Mouse (Mus musculus) midbrain, embryonic 12.5 days (tissue): Measurements from ENCODE around the gene Nup62. TPM values are rescaled to one million over a fixed set of nuclear protein-coding genes. Genes with fewer than 3 reads are reported as not detected.

Source experiments
- ATAC-seq: fragments of 200-750 bp; cut with Nextera tagmentation; 2 replicates; pipeline ENCODE4 v1.8.0; 2017; ENCODE audit warnings: low read depth, moderate TSS enrichment, moderate library complexity; ENCODE audit not compliant: low FRiP score
- H3K27ac ChIP-seq: fragments of 300-500 bp; sonication (generic); replicated peaks from 2 replicates; pipeline ENCODE4 v1.5.1; 2016; ENCODE audit warnings: mild to moderate bottlenecking
- H3K27me3 ChIP-seq: fragments of 300-500 bp; sonication (generic); 2 replicates; pipeline ENCODE4 v1.6.1; 2016; ENCODE audit warnings: mild to moderate bottlenecking
- H3K36me3 ChIP-seq: fragments of 300-500 bp; sonication (generic); 2 replicates; pipeline ENCODE4 v1.6.1; 2016
- H3K4me1 ChIP-seq: fragments of 300-500 bp; sonication (generic); 2 replicates; pipeline ENCODE4 v1.6.1; 2016
- H3K4me2 ChIP-seq: fragments of 300-500 bp; sonication (generic); replicated peaks from 2 replicates; pipeline ENCODE4 v1.6.1; 2016; ENCODE audit warnings: mild to moderate bottlenecking, moderate library complexity
- H3K4me3 ChIP-seq: fragments of 300-500 bp; sonication (generic); 2 replicates; pipeline ENCODE4 v1.5.1; 2016; ENCODE audit warnings: mild to moderate bottlenecking
- H3K9ac ChIP-seq: fragments of 300-500 bp; sonication (generic); replicated peaks from 2 replicates; pipeline ENCODE4 v1.6.1; 2016; ENCODE audit warnings: mild to moderate bottlenecking, moderate library complexity
- H3K9me3 ChIP-seq: fragments of 300-500 bp; sonication (generic); 2 replicates; pipeline ENCODE4 v1.6.1; 2016; ENCODE audit warnings: mild to moderate bottlenecking
- WGBS: fragments of 180-500 bp; shearing (Covaris S2); methylation state at CpG from one replicate; pipeline ENCODE4 v1.1.7; 2016; 5-methylcytosine and 5-hydroxymethylcytosine counted together
- polyA plus RNA-seq: library from polyadenylated mRNA; unstranded; fragments of >200 nt; fragmentation: Nextera tagmentation; extraction: Ambion mirVana; gene quantifications from 2 replicates; pipeline ENCODE4 v1.2.1, GENCODE M21; 2016

Gene Nup62
- polyA plus RNA-seq, 1 experiment from 2014 or later: 93.4 TPM

DNA sequence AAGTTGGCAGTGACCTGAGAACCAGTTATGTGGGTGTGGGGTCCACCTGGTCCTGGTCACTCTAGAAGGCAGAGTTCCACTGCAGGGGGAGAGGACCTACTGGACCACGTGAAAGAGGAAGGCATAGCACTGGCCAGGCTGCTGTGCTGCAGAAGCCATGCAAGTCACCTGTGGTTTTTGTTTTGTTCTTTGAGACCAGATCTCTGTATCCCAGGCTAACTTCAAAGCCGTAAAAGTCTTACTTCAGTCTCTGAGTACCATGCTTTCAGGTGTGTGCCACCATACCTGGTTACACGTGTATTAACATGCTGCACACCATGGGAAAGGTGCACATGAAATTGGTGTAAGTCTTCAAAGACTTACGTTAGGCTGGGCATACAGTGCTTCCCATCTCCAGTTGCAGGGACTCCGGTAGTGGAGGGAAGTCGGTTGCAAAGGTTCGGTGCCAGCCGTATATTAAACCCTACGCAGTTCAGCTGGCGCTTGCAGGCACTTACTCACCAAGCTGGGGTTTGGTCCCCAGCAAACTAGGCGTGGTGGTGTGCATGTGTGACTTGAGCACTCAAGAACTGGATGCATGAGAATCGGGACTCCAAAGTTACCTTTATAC is 35.8 kb downstream of the Nup62 start:
- WGBS: 94% methylated on average over 12 of the region's 12 CpGs
- no peak overlapping the region for H3K27ac ChIP-seq
- H3K27me3 ChIP-seq: no peaks in the 10 kb centered on the region
- H3K9ac ChIP-seq: no peak overlapping the region
- peaks cover 59% of the 10 kb centered on the region for H3K4me1 ChIP-seq
- peaks cover 14% of the 10 kb centered on the region for H3K36me3 ChIP-seq
- 0 out of 2 replicates have a peak overlapping the region, but pooled peaks have one; percentile 89 for H3K4me2 ChIP-seq
- no peaks in the 10 kb centered on the region for H3K9me3 ChIP-seq
- no peak overlapping the region for H3K4me3 ChIP-seq
- no peak for ATAC-seq

DNA sequence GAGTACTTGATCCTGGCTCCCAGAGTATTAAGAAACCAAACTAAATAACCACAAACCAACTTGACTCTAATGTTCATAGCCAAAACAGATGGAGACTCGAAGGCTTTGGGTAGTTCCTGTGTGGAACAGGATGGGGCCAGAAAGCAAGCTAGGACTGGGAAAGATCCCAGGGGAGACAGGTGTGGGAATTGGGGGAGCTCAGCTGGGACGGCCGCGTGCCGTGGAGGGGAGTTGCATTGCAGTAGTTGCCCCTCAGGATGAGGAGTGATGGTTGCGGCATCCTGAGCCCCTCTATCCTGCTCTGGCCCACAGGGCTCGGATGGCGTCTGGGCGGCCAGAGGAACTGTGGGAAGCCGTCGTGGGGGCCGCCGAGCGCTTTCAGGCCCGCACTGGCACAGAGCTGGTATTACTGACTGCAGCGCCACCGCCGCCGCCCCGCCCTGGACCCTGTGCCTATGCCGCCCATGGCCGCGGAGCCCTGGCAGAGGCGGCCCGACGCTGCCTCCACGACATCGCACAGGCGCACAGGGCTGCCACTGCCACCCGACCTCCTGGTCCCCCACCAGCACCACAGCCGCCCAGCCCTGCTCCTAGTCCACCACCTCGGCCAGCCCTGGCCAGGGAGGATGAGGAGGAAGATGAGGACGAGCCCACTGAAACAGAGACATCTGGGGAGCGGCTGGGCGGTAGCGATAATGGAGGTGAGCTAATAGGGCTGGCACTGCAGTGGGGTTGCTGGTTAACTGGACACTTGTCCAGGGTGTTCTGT is 36.6 kb downstream of the Nup62 start:
- WGBS: 89% methylated on average over 35 of the region's 36 CpGs
- H3K27me3 ChIP-seq: no peaks in the 10 kb centered on the region
- 0 out of 2 replicates have a peak overlapping the region, but pooled peaks have one; percentile 12 for H3K4me3 ChIP-seq
- no peak overlapping the region for H3K27ac ChIP-seq
- peaks cover 13% of the 10 kb centered on the region for H3K36me3 ChIP-seq
- H3K4me2 ChIP-seq: no peak overlapping the region
- no peak overlapping the region; the same call in 1 of the 2 replicates for H3K9ac ChIP-seq
- H3K9me3 ChIP-seq: no peaks in the 10 kb centered on the region
- no peak for ATAC-seq
- H3K4me1 ChIP-seq: peaks cover 57% of the 10 kb centered on the region

DNA sequence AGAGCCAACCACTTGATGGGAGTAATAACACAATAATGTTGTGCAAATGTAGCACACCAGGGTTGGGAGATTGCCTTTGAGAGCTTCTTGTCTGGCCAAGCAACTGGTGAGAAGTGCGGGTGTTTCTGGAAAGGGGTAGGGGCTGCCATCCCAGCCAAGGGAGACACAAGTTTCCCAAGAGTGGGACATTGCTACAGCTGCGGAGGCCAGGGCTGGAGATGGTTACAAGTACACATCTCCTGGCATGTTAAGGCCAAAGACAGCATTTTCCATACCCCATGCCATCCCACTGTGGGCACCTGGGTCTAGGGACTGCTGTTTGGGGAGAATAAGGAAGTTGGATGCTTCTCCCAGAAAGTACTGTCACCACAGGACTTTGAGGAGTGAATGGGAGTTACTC is 37.2 kb downstream of the Nup62 start:
- H3K4me3 ChIP-seq: no peak overlapping the region
- peak overlapping the region; percentile 20; the same call in 1 of the 2 replicates for H3K9ac ChIP-seq
- ATAC-seq: no peak
- H3K27ac ChIP-seq: no peak overlapping the region
- H3K9me3 ChIP-seq: no peaks in the 10 kb centered on the region
- WGBS: 91% methylated on average over 2 of the region's 2 CpGs
- no peaks in the 10 kb centered on the region for H3K27me3 ChIP-seq
- peaks cover 56% of the 10 kb centered on the region for H3K4me1 ChIP-seq
- H3K4me2 ChIP-seq: no peak overlapping the region; the same call in 1 of the 2 replicates
- H3K36me3 ChIP-seq: peaks cover 13% of the 10 kb centered on the region

DNA sequence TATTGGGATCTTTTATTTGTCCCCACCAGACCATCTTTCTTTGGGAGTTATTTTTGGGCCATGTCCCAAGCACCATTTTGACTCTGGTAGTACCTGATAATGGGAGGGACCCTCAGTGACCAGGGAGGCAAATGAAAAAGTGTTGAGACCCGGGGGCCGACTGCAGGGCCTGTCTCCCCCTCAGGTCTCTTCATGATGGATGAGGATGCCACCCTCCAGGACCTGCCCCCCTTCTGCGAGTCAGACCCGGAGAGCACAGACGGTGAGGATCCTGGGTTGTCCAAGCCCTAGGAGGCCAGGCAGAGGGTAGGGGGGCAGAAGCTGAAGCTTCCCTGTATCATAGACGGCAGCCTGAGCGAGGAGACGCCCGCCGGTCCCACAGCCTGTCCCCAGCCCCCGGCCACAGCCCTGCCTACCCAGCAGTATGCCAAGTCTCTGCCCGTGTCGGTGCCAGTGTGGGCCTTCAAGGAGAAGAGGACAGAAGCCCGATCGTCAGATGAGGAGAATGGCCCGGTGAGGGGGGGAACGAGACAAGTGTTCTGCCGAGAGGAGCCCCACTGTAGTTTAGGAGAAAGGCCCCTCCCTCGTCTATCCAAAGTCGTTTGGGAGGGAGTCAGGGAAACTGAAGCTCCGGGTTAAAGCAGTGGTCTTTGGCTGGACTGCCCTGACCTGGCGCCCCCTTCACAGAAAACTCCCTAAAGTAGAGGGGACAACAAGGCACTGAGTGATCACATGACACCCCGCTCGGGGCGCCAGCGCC is 37.9 kb downstream of the Nup62 start:
- H3K9ac ChIP-seq: peak overlapping the region; percentile 69

DNA sequence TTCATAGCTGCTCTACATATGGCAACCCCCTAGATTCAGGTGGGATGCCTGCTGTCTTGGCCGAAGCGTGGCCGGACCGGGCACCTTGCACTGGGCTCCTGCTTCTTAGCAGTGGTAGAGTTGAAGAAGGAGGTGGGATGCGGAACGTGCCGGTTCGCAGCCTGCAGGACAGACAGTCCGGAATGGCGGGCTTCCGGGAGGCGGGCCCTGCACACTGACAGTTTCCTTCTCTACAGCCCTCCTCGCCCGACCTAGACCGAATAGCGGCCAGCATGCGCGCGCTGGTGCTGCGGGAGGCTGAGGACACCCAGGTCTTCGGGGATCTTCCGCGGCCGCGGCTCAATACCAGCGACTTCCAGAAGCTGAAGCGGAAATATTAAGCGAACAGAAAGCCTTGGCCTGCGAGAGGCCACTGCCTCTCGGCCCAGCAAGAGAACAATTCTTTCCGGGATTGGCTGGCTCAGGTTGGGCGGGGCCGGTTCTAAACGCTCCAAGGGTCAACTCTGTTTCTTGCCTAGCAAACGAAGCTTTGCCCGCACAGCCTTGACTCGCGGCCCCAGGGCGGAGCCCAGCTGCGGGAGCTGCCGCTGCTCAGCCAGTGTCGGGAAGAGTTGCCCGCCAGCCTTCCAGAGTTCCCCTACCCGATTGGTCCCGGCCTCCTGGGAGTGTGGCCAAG is 38.6 kb downstream of the Nup62 start:
- peaks cover 14% of the 10 kb centered on the region for H3K36me3 ChIP-seq
- H3K27me3 ChIP-seq: no peaks in the 10 kb centered on the region
- peak overlapping the region; percentile 90 for H3K27ac ChIP-seq
- no peaks in the 10 kb centered on the region for H3K9me3 ChIP-seq
- H3K9ac ChIP-seq: peak overlapping the region; percentile 69
- ATAC-seq: no peak
- H3K4me1 ChIP-seq: peaks cover 60% of the 10 kb centered on the region
- H3K4me3 ChIP-seq: peak overlapping the region; percentile 46
- peak overlapping the region; percentile 77 for H3K4me2 ChIP-seq
- under 1% methylated on average over 45 of the region's 45 CpGs for WGBS

More for the DNA sequence above, 37.9 kb downstream of the Nup62 start:
- 34% methylated on average over 26 of the region's 26 CpGs for WGBS
- Histone ChIP-seq H3K4me3 (peak overlapping the region; percentile 46), H3K27ac (peak overlapping the region; percentile 90), H3K36me3 (peaks cover 13% of the 10 kb centered on the region), H3K27me3 (no peaks in the 10 kb centered on the region), H3K4me2 (peak overlapping the region; percentile 77), H3K9me3 (no peaks in the 10 kb centered on the region), H3K4me1 (peaks cover 60% of the 10 kb centered on the region)
- ATAC-seq: no peak

DNA sequence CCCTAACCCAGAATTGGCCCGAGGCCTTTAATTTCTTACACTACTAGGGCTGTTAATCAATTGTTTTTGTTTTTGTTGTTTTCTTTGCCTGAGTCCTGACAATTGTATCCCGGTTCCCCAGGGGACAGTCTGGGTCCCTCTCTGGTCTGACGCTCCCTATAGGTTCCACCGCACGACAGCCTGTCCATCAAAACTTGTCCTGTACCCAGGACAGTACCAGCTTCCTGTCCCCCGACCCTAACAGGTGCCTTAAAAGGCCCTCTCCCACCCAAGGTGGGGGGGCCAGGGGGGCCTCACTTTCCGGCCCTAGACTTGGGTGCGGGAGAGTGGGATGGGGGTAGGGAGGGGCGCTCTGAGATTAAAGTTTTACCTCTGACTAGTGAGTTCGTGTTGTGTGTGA is 39.1 kb downstream of the Nup62 start:
- Histone ChIP-seq H3K9ac (peak overlapping the region; percentile 69), H3K27ac (peak overlapping the region; percentile 90), H3K4me1 (peaks cover 60% of the 10 kb centered on the region), H3K4me3 (peak overlapping the region; percentile 46), H3K36me3 (peaks cover 18% of the 10 kb centered on the region), H3K4me2 (peak overlapping the region; percentile 77), H3K27me3 (no peaks in the 10 kb centered on the region), H3K9me3 (no peaks in the 10 kb centered on the region)
- ATAC-seq: no peak
- 42% methylated on average over 10 of the region's 10 CpGs for WGBS

DNA sequence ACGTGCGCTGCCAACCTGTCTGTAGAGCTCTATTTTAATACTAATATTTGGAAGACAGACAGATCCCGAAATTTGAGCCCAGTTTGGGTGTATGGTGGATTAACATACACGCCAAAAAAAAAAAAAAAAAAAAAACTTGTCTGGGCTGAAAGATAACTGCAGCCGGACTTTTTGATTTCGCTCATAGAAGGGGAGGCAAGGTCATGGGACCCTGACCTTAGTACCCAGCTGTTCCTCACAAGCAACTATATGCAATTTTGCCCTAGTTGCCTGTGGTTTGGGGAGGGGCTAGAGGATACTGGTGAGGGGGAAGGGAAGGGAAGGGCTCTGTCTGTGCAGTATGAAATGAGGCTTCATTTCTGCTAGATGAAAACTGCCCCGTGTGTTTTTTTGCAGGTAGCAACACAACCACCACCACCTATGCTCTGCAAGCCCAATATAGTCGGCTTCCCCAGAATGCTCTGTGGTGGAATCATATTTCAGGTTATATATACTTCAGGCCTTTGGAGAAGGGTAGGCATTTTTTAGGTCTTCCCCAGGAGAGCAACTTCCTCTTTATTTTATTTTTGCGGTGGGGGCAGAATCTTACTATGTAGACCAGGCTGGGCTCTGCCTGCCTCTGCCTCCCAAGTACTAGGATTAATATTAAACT is 40.5 kb downstream of the Nup62 start:
- Histone ChIP-seq H3K36me3 (peaks cover 21% of the 10 kb centered on the region), H3K27ac (peak overlapping the region; percentile 92), H3K9ac (peak overlapping the region; percentile 89; the same call in 1 of the 2 replicates), H3K4me3 (peak overlapping the region; percentile 71), H3K4me2 (peak overlapping the region; percentile 68), H3K9me3 (no peaks in the 10 kb centered on the region), H3K27me3 (no peaks in the 10 kb centered on the region), H3K4me1 (peaks cover 57% of the 10 kb centered on the region)
- no peak for ATAC-seq
- WGBS: 69% methylated on average over 9 of the region's 9 CpGs

DNA sequence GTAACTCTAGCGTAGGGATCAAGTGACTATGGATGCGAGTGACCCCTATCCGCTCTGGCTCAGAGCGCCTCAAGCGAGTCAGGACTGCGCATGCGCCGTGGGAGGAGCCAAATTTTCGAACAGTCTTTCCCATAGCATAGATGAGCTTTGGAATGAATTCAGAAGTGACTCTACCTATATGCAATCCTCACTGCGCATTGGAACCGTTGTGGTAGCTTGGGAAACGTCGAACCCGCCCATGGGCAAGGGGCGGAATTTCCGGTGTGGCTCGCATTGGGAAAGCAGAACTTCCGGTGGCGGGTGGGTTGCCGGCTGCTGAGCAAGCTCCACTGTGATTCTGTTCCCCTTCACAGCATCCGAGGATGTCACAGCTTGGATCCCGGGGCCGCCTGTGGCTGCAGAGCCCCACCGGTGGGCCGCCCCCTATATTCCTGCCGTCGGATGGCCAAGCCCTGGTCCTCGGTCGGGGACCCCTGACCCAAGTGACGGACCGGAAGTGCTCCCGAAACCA is 41.2 kb downstream of the Nup62 start, which contains the start of gene Pnkp:
Pnkp (plus strand) TSS at position 98 of the 511 bp plus-strand sequence.
- Histone ChIP-seq H3K9me3 (no peaks in the 10 kb centered on the region), H3K4me2 (peak within 1 kb of the TSS; percentile 68), H3K27ac (peak within 1 kb of the TSS; percentile 92), H3K4me3 (peak within 1 kb of the TSS; percentile 71), H3K4me1 (peaks cover 50% of the 10 kb centered on the region), H3K27me3 (no peaks in the 10 kb centered on the region), H3K9ac (peak within 1 kb of the TSS; percentile 89), H3K36me3 (peaks cover 28% of the 10 kb centered on the region)
- peak; percentile 21; the same call in 1 of the 2 replicates for ATAC-seq
- under 1% methylated on average over 32 of the region's 32 CpGs for WGBS

DNA sequence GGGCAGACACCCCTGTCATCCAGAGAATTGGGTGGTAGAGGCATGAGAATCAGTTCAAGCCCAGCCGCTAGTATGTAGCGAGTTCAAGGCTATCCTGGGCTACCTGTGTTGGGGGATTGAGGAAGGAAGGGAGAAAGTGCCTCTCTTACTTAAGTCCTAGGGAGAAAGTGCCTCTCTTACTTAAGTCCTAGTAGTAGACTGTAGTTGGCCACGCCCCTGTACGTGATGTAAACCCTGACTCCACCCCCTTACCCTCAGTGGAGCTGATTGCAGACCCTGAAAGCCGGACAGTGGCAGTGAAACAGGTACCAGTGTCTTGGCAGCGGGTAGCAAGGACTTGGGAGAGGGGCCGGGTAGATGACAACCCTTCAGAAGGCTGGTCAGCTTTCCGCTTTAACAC is 42.0 kb downstream of the Nup62 start:
- Histone ChIP-seq H3K27ac (peak overlapping the region; percentile 92; the same call in 1 of the 2 replicates), H3K36me3 (peaks cover 30% of the 10 kb centered on the region), H3K9ac (peak overlapping the region; percentile 89), H3K4me3 (peak overlapping the region; percentile 71), H3K4me2 (peak overlapping the region; percentile 68), H3K4me1 (peaks cover 50% of the 10 kb centered on the region), H3K27me3 (no peaks in the 10 kb centered on the region), H3K9me3 (no peaks in the 10 kb centered on the region)
- ATAC-seq: no peak
- 31% methylated on average over 8 of the region's 8 CpGs for WGBS

DNA sequence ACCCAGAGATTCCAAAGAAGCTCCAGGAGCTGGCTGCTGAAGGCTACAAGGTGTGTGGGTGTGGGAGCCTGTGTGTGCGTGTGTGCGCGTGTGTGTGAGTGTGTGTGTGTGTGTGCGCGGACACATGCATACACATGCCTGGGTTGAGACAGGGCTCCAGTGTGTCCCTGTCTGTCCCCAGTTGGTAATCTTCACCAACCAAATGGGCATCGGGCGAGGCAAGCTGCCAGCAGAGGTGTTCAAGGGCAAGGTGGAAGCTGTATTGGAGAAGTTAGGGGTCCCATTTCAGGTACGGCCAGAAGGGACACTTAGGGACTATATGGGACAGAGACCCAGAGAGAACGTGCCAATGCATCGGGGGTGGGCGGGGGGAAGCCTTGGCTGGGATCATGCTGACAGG is 44.0 kb downstream of the Nup62 start:
- H3K36me3 ChIP-seq: peaks cover 43% of the 10 kb centered on the region
- H3K4me3 ChIP-seq: no peak overlapping the region
- H3K4me2 ChIP-seq: no peak overlapping the region
- ATAC-seq: no peak
- no peak overlapping the region for H3K9ac ChIP-seq
- WGBS: 94% methylated on average over 11 of the region's 11 CpGs
- H3K4me1 ChIP-seq: peaks cover 34% of the 10 kb centered on the region
- no peaks in the 10 kb centered on the region for H3K9me3 ChIP-seq
- no peak overlapping the region for H3K27ac ChIP-seq
- H3K27me3 ChIP-seq: no peaks in the 10 kb centered on the region
